Mouse (Mus musculus) C2C12 (cell line): Measurements from ENCODE around the gene Sncg. TPM values are rescaled to one million over a fixed set of nuclear protein-coding genes. Genes with fewer than 3 reads are reported as not detected.

Experiments
- H3K27me3 ChIP-seq: one replicate; pipeline ENCODE4 v1.6.1; 2011; ENCODE audit not compliant: control insufficient read depth, insufficient read depth, insufficient read length
- H3K36me3 ChIP-seq: one replicate; pipeline ENCODE4 v1.6.1; 2011; ENCODE audit not compliant: control insufficient read depth, insufficient read depth
- H3K4me3 ChIP-seq: one replicate; pipeline ENCODE4 v1.5.1; 2011; ENCODE audit warnings: mild to moderate bottlenecking, control low read depth; ENCODE audit not compliant: poor library complexity, insufficient read depth, severe bottlenecking
- H3K79me2 ChIP-seq: one replicate; pipeline ENCODE4 v1.6.1; 2011; ENCODE audit not compliant: control insufficient read depth, insufficient read depth
- H3K79me3 ChIP-seq: one replicate; pipeline ENCODE4 v1.6.1; 2011; ENCODE audit warnings: low read depth, control low read depth
- H3ac ChIP-seq: one replicate; pipeline ENCODE3; 2011; ENCODE audit warnings: low read depth; ENCODE audit not compliant: control insufficient read depth, insufficient read length
- CEBPB ChIP-seq: IDR thresholded peaks from one replicate; pipeline ENCODE4 v1.6.1; 2011; ENCODE audit warnings: low read depth, mild to moderate bottlenecking, control low read depth, moderate library complexity
- CTCF ChIP-seq: IDR thresholded peaks from one replicate; pipeline ENCODE4 v1.5.1; 2011; ENCODE audit not compliant: control insufficient read depth, insufficient read depth, insufficient read length
- FOSL1 ChIP-seq: IDR thresholded peaks from one replicate; pipeline ENCODE4 v1.8.0; 2011; ENCODE audit warnings: mild to moderate bottlenecking, low read length; ENCODE audit not compliant: poor library complexity, insufficient read depth, severe bottlenecking
- MAX ChIP-seq: IDR thresholded peaks from one replicate; pipeline ENCODE4 v1.6.1; 2011; ENCODE audit warnings: mild to moderate bottlenecking, control low read depth
- MYOD1 ChIP-seq: IDR thresholded peaks from one replicate; pipeline ENCODE4 v1.6.1; 2011; ENCODE audit warnings: low read depth; ENCODE audit not compliant: control insufficient read depth, insufficient read length
- MYOG ChIP-seq: IDR thresholded peaks from one replicate; pipeline ENCODE4 v1.6.1; 2011; ENCODE audit not compliant: control insufficient read depth, insufficient read length; ENCODE audit errors: extremely low read depth
- USF1 ChIP-seq: IDR thresholded peaks from one replicate; pipeline ENCODE4 v1.6.1; 2011; ENCODE audit warnings: low read depth, mild to moderate bottlenecking, control low read depth, moderate library complexity
- polyA plus RNA-seq: library from polyadenylated mRNA; unstranded; fragments of >200 nt; fragmentation: generic; extraction: Trizol; gene quantifications from one replicate; pipeline ENCODE4 v1.2.1, GENCODE M21; 2012; ENCODE audit warnings: missing spikeins

Sncg gene
- polyA plus RNA-seq, 1 experiment: 1.4 TPM

DNA sequence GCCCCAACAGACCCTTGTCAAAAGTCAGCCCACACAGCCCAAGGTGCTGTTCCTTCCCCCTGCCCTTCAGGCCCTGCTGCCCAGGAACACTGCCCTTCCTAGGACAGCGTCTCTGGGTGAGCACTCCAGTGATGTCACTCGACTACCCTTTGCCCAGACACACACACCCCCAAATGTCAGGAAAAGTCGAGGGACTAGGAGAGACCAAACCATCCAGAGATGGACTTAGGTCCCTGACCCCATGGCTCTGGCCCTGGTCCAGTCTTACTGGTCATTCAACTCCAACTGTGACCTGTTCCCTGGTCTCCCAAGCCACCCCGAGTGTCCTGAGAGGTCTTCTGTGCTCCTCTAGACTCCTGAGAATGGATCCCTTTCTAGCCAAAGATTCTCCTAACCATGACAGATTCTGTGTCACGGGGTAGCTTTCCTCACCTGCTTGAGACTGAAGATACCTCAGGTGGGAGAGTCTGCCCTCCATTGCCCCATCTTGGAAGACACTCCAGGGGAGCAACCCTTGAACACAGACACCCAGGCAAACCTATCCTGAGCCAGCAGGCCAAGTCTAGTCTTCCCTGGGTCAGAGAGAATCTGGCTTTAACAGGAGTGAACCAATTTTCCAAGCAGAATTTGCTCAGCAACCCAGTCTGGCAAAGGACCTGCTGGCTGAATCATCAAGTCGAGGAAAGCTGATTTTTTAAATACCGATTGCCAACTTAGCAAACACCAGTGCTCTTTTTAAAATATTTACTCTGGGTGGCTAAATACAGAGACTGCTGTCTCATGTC lies 16.7 kb downstream of the Sncg start:
- Histone ChIP-seq H3ac (no peak overlapping the region), H3K79me2 (no peaks in the 10 kb centered on the region), H3K27me3 (no peaks in the 10 kb centered on the region), H3K79me3 (no peaks in the 10 kb centered on the region), H3K36me3 (no peaks in the 10 kb centered on the region), H3K4me3 (no peak overlapping the region)
- TF ChIP-seq USF1: no peak
- no peak for TF ChIP-seq MYOD1
- no peak for TF ChIP-seq CTCF
- no peak for TF ChIP-seq CEBPB
- TF ChIP-seq FOSL1: no peak
- TF ChIP-seq MYOG: no peak
- TF ChIP-seq MAX: no peak

DNA sequence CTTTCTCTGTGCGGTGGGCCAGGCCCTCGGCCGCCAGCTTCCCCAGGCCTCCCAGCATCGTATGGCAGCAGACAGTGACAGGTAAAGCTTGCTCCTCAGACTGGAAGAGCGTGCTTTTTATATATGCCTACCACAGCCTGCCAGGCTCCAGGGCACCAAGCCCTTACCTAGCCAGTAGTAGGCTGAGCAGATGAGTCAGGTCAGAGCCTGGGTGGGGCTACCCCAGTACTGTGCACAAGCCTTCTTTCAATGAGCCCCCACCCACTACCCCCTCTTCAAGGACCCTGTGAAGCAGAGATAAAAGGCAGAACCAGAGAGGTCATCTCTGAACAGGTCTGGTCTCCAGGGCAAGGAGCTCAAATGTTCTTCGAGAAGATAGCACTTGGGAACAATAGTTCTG lies 19.3 kb downstream of the Sncg start, which contains the start of gene Fam25c:
Fam25c (minus strand) TSS at position 133 of the 400 bp plus-strand sequence.
- no peaks in the 10 kb centered on the region for H3K36me3 ChIP-seq
- H3K27me3 ChIP-seq: no peaks in the 10 kb centered on the region
- no peak within 1 kb of the TSS for H3ac ChIP-seq
- H3K79me3 ChIP-seq: no peaks in the 10 kb centered on the region
- H3K79me2 ChIP-seq: no peaks in the 10 kb centered on the region
- no peak for TF ChIP-seq USF1
- TF ChIP-seq MYOG: no peak
- no peak for TF ChIP-seq CTCF
- TF ChIP-seq MYOD1: no peak
- H3K4me3 ChIP-seq: no peak within 1 kb of the TSS

DNA sequence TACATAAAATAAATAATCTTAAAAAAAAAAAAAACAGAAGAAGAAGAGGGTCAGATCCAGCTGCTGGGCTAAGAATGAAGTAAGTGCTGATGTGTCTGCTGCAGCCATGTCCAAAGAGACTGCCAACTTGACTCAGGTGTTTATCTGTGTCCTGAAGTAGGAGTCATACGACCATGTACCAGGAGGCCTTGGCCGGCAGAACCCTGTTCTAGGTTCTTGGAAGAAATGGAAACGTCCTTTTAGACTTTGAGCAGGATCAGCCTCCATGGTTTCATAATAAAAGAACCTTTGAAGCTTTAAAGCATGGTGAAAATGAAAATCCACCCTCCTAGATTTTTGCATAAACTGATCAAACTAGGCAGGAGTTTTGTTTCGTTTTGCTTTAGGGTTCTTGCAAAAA lies 20.1 kb downstream of the Sncg start:
- Histone ChIP-seq H3K4me3 (no peak overlapping the region), H3ac (no peak overlapping the region), H3K27me3 (no peaks in the 10 kb centered on the region), H3K79me3 (no peaks in the 10 kb centered on the region), H3K79me2 (no peaks in the 10 kb centered on the region), H3K36me3 (no peaks in the 10 kb centered on the region)
- TF ChIP-seq MAX (no peak), USF1 (no peak), MYOD1 (no peak), MYOG (no peak), FOSL1 (no peak), CTCF (no peak), CEBPB (no peak)

DNA sequence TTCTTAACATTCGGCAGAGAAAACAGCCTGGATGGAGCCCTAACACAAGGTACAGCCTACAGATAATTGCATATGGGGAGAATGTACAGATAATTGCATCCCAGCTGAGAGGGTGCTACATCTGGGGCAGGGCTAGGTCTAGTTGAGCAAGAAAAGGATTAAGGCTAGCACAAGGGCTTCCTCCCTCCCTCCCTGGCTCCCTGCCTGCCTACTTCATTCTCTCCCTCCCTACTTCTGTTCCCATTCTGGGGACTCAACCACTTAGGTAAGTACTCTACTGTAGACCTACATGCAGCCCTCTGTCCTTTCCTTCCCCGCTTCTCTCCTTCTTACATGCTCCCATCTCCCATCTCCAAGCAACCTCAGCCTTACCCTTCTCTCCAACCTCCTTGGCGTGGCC lies 21.3 kb downstream of the Sncg start:
- no peak overlapping the region for H3ac ChIP-seq
- no peaks in the 10 kb centered on the region for H3K36me3 ChIP-seq
- H3K79me2 ChIP-seq: no peaks in the 10 kb centered on the region
- H3K79me3 ChIP-seq: no peaks in the 10 kb centered on the region
- no peaks in the 10 kb centered on the region for H3K27me3 ChIP-seq
- no peak for TF ChIP-seq USF1
- TF ChIP-seq CTCF: no peak
- no peak for TF ChIP-seq CEBPB
- TF ChIP-seq MYOD1: no peak
- TF ChIP-seq FOSL1: no peak
- no peak for TF ChIP-seq MAX
- no peak for TF ChIP-seq MYOG
- H3K4me3 ChIP-seq: no peak overlapping the region

DNA sequence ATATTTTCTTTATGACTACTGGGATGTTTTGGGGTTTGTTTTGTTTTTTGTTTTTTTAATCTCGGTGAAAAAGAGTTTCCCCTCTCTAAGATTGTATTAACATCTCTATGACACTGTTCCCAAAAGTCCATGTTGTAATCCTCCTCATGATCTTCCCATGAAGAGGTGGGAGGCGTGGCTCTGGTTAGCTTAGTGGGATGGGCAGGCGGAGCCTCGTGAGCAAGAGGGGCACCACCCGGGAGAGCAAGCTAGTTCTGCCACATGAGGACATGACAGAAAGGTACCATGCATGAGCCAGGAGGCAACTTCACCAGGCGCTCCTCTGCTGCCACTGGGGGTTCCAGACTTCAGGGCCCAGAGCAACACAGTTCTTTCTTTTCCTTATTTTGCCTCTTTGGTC lies 22.1 kb downstream of the Sncg start:
- Histone ChIP-seq H3K79me2 (no peaks in the 10 kb centered on the region), H3ac (no peak overlapping the region), H3K4me3 (no peak overlapping the region), H3K27me3 (no peaks in the 10 kb centered on the region), H3K36me3 (no peaks in the 10 kb centered on the region), H3K79me3 (no peaks in the 10 kb centered on the region)
- TF ChIP-seq MYOG: no peak
- TF ChIP-seq MYOD1: no peak
- TF ChIP-seq FOSL1: no peak
- TF ChIP-seq MAX: no peak
- TF ChIP-seq USF1: no peak
- no peak for TF ChIP-seq CEBPB
- no peak for TF ChIP-seq CTCF

DNA sequence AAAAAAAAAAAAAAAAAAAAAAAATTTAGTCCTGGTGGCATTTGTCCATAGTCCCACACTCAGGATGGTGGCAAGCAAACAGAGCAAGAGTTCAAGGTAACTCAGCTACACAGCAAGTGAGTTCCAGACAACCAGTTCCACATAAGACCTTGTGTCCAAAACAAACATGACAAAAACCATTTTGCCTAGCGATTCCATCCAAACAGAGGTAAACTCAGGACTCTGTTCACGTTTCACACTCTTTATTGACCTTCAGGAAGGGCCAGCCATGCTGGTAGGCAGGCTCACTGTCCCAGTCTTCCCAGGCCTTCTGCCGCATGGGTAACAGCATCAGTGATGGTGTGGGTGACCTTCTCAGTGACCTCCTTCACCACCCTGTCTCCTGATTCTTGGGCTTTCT lies 22.9 kb downstream of the Sncg start:
- Histone ChIP-seq H3K79me3 (no peaks in the 10 kb centered on the region), H3ac (no peak overlapping the region), H3K4me3 (no peak overlapping the region), H3K27me3 (no peaks in the 10 kb centered on the region), H3K36me3 (no peaks in the 10 kb centered on the region), H3K79me2 (no peaks in the 10 kb centered on the region)
- TF ChIP-seq USF1: no peak
- no peak for TF ChIP-seq FOSL1
- TF ChIP-seq CEBPB: no peak
- TF ChIP-seq MYOD1: no peak
- TF ChIP-seq MYOG: no peak
- no peak for TF ChIP-seq CTCF
- TF ChIP-seq MAX: no peak
